Mouse (Mus musculus) embryonic facial prominence, embryonic 11.5 days (tissue): ENCODE data around the gene Piezo1. TPM values are rescaled to one million over a fixed set of nuclear protein-coding genes. Genes with fewer than 3 reads are reported as not detected.

Experiments used
- ATAC-seq: fragments of 200-750 bp; cut with Nextera tagmentation; replicated peaks from 2 replicates; pipeline ENCODE4 v1.8.0; 2017; ENCODE audit warnings: low read depth; ENCODE audit not compliant: insufficient number of reproducible peaks, low FRiP score, low TSS enrichment
- DNase-seq: peaks from one replicate; pipeline ENCODE4 v3.0.0-alpha.2; 2015; ENCODE audit warnings: low spot score
- H3K27ac ChIP-seq: fragments of 300-500 bp; sonication (generic); replicated peaks from 2 replicates; pipeline ENCODE4 v1.5.1; 2014; ENCODE audit warnings: mild to moderate bottlenecking, low read depth, low read length, control low read depth
- H3K27me3 ChIP-seq: fragments of 300-500 bp; sonication (generic); 2 replicates; pipeline ENCODE4 v1.6.1; 2014; ENCODE audit warnings: mild to moderate bottlenecking, low read length, moderate library complexity, mixed read lengths; ENCODE audit not compliant: control insufficient read depth, insufficient read depth
- H3K36me3 ChIP-seq: fragments of 300-500 bp; sonication (generic); replicated peaks from 2 replicates; pipeline ENCODE4 v1.6.1; 2014; ENCODE audit warnings: low read depth, mild to moderate bottlenecking, low read length, moderate library complexity, mixed read lengths; ENCODE audit not compliant: control insufficient read depth, insufficient read depth
- H3K4me1 ChIP-seq: fragments of 300-500 bp; sonication (generic); 2 replicates; pipeline ENCODE4 v1.6.1; 2014; ENCODE audit warnings: low read length, mixed read lengths; ENCODE audit not compliant: control insufficient read depth, insufficient read depth
- H3K4me2 ChIP-seq: fragments of 300-500 bp; sonication (generic); 2 replicates; pipeline ENCODE4 v1.6.1; 2014; ENCODE audit warnings: low read depth, mild to moderate bottlenecking, control low read depth, low read length, moderate library complexity
- H3K4me3 ChIP-seq: fragments of 300-500 bp; sonication (generic); 2 replicates; pipeline ENCODE4 v1.5.1; 2014; ENCODE audit warnings: low read depth, low read length, control low read depth
- H3K9ac ChIP-seq: fragments of 300-500 bp; sonication (generic); replicated peaks from 2 replicates; pipeline ENCODE4 v1.6.1; 2014; ENCODE audit warnings: mild to moderate bottlenecking, control low read depth, low read length
- H3K9me3 ChIP-seq: fragments of 300-500 bp; sonication (generic); replicated peaks from 2 replicates; pipeline ENCODE4 v1.6.1; 2016; ENCODE audit warnings: mild to moderate bottlenecking, low read length, inconsistent platforms, mixed read lengths; ENCODE audit not compliant: control insufficient read depth
- WGBS: fragments of 180-500 bp; shearing (Covaris S2); extraction: QIAGEN DNeasy Blood & Tissue Kit; methylation state at CpG from one replicate; pipeline ENCODE4 v1.1.7; 2014; 5-methylcytosine and 5-hydroxymethylcytosine counted together
- polyA plus RNA-seq: library from polyadenylated mRNA; unstranded; fragments of >200 nt; fragmentation: Nextera tagmentation; extraction: Ambion mirVana; gene quantifications from 2 replicates; pipeline ENCODE4 v1.2.1, GENCODE M21; 2014

Gene Piezo1
- polyA plus RNA-seq, 1 experiment from 2014 or later = 5.9 TPM

DNA sequence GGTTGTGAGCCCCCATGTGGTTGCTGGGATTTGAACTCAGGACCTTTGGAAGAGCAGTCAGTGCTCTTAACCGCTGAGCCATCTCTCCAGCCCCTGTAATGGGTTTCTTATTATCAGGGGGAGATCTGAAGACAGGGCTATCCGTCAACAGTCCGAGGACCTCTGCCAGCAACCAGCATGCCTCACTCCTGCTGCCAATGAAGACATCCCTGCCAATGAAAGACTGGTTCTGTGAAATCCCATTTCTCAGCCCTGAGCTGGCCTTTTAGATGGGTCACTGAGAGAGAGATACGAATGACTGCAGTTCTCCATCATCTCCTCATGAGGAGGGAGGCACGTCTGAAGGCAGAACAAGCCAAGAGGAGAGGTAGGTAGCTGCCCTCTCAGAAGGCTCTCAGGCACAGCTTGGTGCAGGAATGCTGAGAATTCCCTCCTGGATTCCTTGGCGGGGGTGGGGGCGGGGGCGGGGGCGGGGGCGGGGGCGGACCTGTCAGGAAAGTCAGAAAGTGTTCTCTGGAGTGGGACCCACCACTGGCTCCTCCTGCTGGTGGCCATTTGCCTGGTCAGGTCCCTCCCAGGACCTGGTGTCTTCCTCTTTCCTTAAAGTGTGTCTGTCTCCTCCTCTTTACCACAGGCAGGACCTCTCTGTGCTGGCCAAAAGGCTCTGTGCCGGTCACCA lies 7.7 kb upstream of the Piezo1 start:
- ATAC-seq (no peak), DNase-seq (peak; percentile 32)
- no peak overlapping the region for H3K4me2 ChIP-seq
- no peak overlapping the region for H3K9ac ChIP-seq
- H3K4me3 ChIP-seq = no peak overlapping the region
- WGBS = 21% methylated on average over 12 of the region's 12 CpGs
- H3K4me1 ChIP-seq = no peaks in the 10 kb centered on the region; the same call in 1 of the 2 replicates
- H3K9me3 ChIP-seq = no peaks in the 10 kb centered on the region
- H3K36me3 ChIP-seq = no peaks in the 10 kb centered on the region
- H3K27me3 ChIP-seq = no peaks in the 10 kb centered on the region
- no peak overlapping the region for H3K27ac ChIP-seq

DNA sequence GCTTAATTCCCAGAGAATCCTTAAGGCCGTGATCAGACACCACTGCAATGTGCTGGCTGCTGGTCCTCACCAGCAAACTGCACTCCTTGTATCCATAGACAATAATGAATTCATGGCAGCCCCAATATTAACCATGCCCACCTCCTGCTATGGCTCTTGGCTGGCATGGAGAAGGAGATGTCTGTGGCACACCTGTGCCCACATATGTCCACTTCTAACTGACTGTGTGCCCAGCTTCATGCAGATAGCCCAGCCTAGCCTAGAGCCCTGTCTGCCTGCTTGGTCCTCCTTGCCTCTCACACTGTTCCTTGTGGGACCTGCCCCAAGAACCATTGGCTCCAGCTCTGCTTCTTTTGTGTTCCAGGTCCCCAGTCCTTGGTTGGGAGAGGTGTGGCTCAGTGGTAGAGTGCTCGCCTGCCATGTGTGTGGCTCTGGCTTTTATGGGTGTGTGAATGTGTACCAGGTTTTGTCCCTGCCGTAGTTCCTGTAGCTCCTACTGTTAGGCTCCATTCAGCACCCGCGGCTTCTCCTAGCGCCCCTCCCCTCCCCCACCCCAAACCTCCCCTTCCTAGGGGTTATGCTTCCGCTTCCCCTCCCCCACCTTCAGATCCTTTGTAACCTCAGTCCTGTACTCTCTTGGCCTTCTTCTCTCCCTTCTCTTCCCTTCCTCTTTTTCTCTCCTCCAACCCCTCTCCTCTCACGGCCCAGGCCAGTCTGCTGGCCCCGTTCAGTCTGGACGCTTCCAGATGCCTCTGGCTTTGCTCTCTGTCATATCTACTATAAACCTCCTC lies 6.3 kb upstream of the Piezo1 start:
- Histone ChIP-seq H3K36me3 (no peaks in the 10 kb centered on the region), H3K4me2 (no peak overlapping the region), H3K4me1 (no peaks in the 10 kb centered on the region; the same call in 1 of the 2 replicates), H3K27ac (no peak overlapping the region), H3K27me3 (no peaks in the 10 kb centered on the region), H3K9ac (0 out of 2 replicates have a peak overlapping the region, but pooled peaks have one; percentile 13), H3K4me3 (no peak overlapping the region), H3K9me3 (no peaks in the 10 kb centered on the region)
- WGBS = 50% methylated on average over 10 of the region's 10 CpGs
- ATAC-seq (no peak), DNase-seq (peak; percentile 30)

DNA sequence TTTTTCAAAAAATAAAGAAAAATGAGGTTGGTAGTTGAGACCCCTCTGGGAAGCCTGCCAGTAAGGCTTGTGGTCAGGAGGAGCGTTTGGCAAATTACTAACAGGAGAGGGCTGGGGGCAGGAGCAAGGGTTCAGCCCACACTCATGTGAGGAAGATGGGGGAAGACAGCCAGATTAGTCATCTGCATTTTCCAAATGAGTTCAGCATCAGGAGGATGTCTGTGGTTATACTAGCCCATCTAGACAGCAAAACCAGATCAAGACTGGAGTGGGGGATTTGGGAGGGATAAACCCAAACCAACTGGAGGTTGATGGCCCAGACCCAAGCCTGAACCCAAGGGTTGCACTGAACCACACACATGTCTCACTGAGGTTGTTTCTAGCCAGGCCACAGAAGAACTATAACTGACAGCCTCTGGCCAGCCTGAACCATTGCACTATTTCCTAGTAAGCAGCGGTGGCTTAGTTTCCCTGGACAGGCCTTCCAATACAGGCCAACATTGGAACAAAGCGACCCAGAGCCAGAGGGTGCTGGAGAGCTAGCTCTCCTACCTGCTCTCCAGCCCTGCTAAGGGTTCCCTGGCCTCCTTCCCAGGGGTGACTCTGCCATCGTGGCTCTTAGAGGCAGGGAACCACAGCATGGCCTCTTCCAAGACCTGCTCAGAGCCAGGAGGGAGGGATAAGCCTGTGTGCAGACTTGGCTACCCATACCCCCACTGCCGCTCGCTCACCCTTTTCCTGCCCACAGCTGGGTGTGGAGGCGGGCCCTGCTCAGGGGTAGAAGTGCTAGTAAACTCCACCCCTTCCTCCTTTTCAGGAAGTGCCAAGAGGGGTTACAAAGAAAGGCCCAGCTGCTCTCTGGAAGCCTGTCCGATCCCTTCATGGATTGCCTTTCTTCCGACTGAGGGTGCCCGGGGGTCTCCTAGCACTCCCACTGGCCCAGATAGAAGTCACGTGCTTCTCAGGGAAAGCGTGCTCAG lies 5.2 kb upstream of the Piezo1 start:
- 66% methylated on average over 12 of the region's 12 CpGs for WGBS
- peak overlapping the region; percentile 62; the same call in 1 of the 2 replicates for H3K27ac ChIP-seq

DNA sequence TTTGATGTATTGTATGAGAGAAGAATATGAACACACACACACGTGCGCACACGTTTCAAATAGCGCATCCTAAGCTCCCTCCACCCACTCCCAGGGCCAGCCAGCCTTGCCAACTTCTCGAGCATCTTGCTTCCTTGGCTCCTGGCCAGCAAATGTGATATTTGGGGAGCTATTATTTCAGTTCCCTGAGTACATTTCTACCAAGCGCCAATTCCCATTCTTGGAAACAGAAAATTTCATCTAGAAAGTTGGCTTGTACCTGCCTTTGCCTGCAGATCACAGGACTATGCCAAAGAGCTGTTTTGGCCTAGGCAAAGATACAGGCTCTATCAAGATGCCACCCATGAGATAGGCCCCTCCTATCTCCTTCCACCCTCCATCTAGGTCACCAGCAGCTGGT lies 3.7 kb upstream of the Piezo1 start:
- Histone ChIP-seq H3K9ac (no peak overlapping the region), H3K9me3 (no peaks in the 10 kb centered on the region), H3K36me3 (no peaks in the 10 kb centered on the region), H3K4me1 (peaks cover 6% of the 10 kb centered on the region), H3K4me3 (no peak overlapping the region), H3K27ac (no peak overlapping the region), H3K4me2 (no peak overlapping the region), H3K27me3 (no peaks in the 10 kb centered on the region)
- 88% methylated on average over 6 of the region's 6 CpGs for WGBS
- ATAC-seq (no peak), DNase-seq (no peak)

More for the DNA sequence above, 5.2 kb upstream of the Piezo1 start:
- ATAC-seq (no peak), DNase-seq (no peak)
- peak overlapping the region; percentile 25; the same call in 1 of the 2 replicates for H3K9ac ChIP-seq
- peaks cover 4% of the 10 kb centered on the region for H3K4me1 ChIP-seq
- H3K4me2 ChIP-seq = no peak overlapping the region; the same call in 1 of the 2 replicates
- H3K36me3 ChIP-seq = no peaks in the 10 kb centered on the region
- H3K4me3 ChIP-seq = no peak overlapping the region
- H3K27me3 ChIP-seq = no peaks in the 10 kb centered on the region
- no peaks in the 10 kb centered on the region for H3K9me3 ChIP-seq

DNA sequence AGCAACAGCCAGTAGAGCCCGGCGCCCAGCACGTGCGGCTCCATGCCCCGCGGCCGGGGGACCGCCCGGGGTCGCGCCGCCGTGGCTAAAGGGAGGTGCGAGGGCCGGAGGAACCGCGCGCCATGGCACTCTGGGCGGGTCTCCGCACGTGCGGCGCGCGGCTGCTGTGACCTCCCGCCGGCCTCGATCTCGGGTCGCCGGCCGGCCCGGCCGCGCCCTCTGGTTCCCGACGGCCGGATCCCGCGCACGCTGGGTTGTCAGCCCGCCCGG lies 199 bp downstream of the Piezo1 start:
- H3K4me2 ChIP-seq = peak overlapping the region; percentile 94
- peak overlapping the region; percentile 91 for H3K9ac ChIP-seq
- no peak for ATAC-seq
- peaks cover 6% of the 10 kb centered on the region for H3K4me1 ChIP-seq
- no peaks in the 10 kb centered on the region for H3K9me3 ChIP-seq
- H3K27me3 ChIP-seq = no peaks in the 10 kb centered on the region
- H3K36me3 ChIP-seq = no peaks in the 10 kb centered on the region
- DNase-seq = no peak
- H3K27ac ChIP-seq = peak overlapping the region; percentile 67
- under 1% methylated on average over 26 of the region's 43 CpGs for WGBS
- peak overlapping the region; percentile 66 for H3K4me3 ChIP-seq

DNA sequence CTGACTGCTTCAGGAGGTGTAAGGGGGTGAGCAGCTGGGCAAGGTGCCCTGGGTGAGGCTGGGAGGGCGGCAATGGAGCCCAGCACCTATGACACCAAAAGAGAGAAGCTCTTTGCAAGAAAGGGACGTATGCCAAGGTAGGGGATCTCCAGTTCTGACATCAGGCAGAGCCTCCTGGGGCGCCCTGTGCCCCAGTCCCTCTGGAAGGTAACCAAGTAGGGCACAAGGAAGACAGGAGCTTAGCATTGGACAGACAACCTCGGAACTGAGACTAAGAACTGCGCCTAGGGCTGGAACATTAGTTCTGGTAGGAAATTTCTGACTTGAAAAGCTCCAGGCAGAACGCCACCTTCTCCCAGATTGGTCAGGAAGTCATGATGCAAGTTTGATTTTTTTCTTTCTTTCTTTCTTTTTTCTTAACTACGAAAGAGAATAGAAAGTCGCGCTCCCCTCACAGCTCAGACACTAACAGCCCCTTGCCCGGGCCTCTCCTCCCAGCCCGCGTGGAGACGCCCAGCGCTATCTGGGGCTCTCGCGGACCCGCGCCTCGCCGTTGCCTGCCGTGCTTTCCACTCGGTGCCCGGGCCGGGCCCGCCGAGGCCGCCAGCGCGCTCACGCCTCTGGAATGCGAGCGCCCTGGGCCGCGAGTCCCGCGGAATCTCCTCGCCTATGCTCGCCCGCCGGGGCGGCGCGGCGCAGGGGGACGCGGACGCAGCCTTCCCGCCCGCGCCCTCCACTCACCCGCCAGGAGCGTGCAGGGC lies 715 bp downstream of the Piezo1 start:
- Histone ChIP-seq H3K27me3 (no peaks in the 10 kb centered on the region), H3K36me3 (no peaks in the 10 kb centered on the region), H3K9ac (peak overlapping the region; percentile 91), H3K27ac (peak overlapping the region; percentile 67), H3K9me3 (no peaks in the 10 kb centered on the region), H3K4me2 (peak overlapping the region; percentile 94), H3K4me3 (peak overlapping the region; percentile 66), H3K4me1 (peaks cover 6% of the 10 kb centered on the region)
- ATAC-seq (peak; percentile 61), DNase-seq (peak; percentile 71)
- WGBS = 3% methylated on average over 52 of the region's 52 CpGs

DNA sequence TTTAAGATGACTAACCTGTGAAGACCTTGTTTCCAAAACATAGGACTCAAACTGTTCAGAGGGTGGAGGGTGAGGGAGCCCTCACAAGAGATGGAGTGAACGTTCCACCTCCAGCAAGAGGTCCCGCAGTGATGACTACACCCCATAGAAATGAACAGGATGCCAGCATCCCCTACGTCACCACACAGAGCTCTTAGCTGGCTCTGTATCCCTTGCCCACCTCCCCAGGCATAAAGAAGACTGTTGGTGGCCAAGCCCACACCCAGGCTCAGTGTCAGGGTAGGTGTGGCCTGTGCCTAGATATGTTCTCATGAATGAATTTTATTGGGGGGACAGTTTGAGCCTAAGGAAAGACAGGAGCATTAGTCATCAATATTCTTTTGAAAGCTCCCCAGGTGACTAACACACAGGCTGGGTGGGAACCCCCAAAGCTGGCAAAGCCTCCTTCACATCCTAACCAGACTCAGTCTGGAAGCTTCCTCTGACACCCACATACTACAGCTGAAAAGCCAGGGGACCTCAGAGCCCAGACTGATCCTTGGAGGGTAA lies 2.2 kb downstream of the Piezo1 start:
- no peak for DNase-seq
- H3K4me3 ChIP-seq = no peak overlapping the region

More for the DNA sequence above, 2.2 kb downstream of the Piezo1 start:
- Histone ChIP-seq H3K27ac (no peak overlapping the region), H3K4me1 (peaks cover 6% of the 10 kb centered on the region), H3K9ac (peak overlapping the region; percentile 32; the same call in 1 of the 2 replicates), H3K36me3 (no peaks in the 10 kb centered on the region), H3K9me3 (no peaks in the 10 kb centered on the region), H3K27me3 (no peaks in the 10 kb centered on the region), H3K4me2 (peak overlapping the region; percentile 16)
- WGBS = 91% methylated on average over 3 of the region's 3 CpGs
- no peak for ATAC-seq
